Mouse (Mus musculus): ENCODE results near the gene 9330182O14Rik. TPM values are rescaled to one million over a fixed set of nuclear protein-coding genes. Genes with fewer than 3 reads are reported as not detected.

The 9330182O14Rik gene
- total RNA-seq, 1 experiment, result not detected

- H3K4me3 ChIP-seq (ENCODE audit: insufficient read depth in 1 of 2, low read depth in 1 of 2, low read length in 2 of 2, poor library complexity in 1 of 2, severe bottlenecking in 1 of 2), result 0 out of 4 replicates have a peak overlapping the region, but pooled peaks of 1 of the 2 experiments have one; percentile 5
- no peaks in the 10 kb centered on the region for H3K36me3 ChIP-seq (ENCODE audit: control insufficient read depth, insufficient read depth, low read length, poor library complexity, severe bottlenecking)
- in situ Hi-C loops (cut with MboI; ENCODE audit: low sequenced_read_pairs in 2 of 2, unreplicated experiment in 2 of 2), result no loop called here
- H3K9me3 ChIP-seq (ENCODE audit: control insufficient read depth, insufficient read depth, low read depth, low read length), result no peaks in the 10 kb centered on the region
- TF ChIP-seq ZC3H11A (IDR thresholded peaks at IDR 0.05; ENCODE audit: borderline replicate concordance, low read depth, low read length), result no peak
- no peak for TF ChIP-seq HCFC1 (IDR thresholded peaks at IDR 0.05; ENCODE audit: borderline replicate concordance, insufficient read depth, low read length)
- no peak for TF ChIP-seq CHD2 (IDR thresholded peaks at IDR 0.05; ENCODE audit: low read depth, low read length)
- no peak for TF ChIP-seq ZNF384 (IDR thresholded peaks at IDR 0.05; ENCODE audit: low read depth, low read length)
- TF ChIP-seq MAFK (IDR thresholded peaks at IDR 0.05; ENCODE audit: insufficient read depth, low read depth, low read length), result no peak
- no peak overlapping the region for H3K27ac ChIP-seq (ENCODE audit: insufficient read depth, low read depth, low read length, poor library complexity, severe bottlenecking)
- DNase-seq (ENCODE audit: low read depth, low spot score), result no peak
- peaks cover 0 to 7% of the 10 kb centered on the region in 2 experiments; a peak in 2 of 4 replicates for H3K4me1 ChIP-seq (ENCODE audit: control insufficient read depth in 2 of 2, insufficient read depth in 2 of 2, low read length in 2 of 2, poor library complexity in 1 of 2)
- no peak overlapping the region for H3K9ac ChIP-seq (ENCODE audit: insufficient read depth, low read depth, low read length, poor library complexity, severe bottlenecking)
Observed at GRCm38 (mm10) chr15:40114600-40115271, 19.4 kb upstream of the 9330182O14Rik start.

- Histone ChIP-seq H3K4me1 (ENCODE audit: control insufficient read depth in 2 of 2, insufficient read depth in 2 of 2, low read length in 2 of 2, poor library complexity in 1 of 2) (peaks cover 0 to 7% of the 10 kb centered on the region in 2 experiments; a peak in 2 of 4 replicates), H3K36me3 (ENCODE audit: control insufficient read depth, insufficient read depth, low read length, poor library complexity, severe bottlenecking) (no peaks in the 10 kb centered on the region), H3K4me3 (ENCODE audit: insufficient read depth in 1 of 2, low read depth in 1 of 2, low read length in 2 of 2, poor library complexity in 1 of 2, severe bottlenecking in 1 of 2) (no peak overlapping the region), H3K9ac (ENCODE audit: insufficient read depth, low read depth, low read length, poor library complexity, severe bottlenecking) (no peak overlapping the region), H3K9me3 (ENCODE audit: control insufficient read depth, insufficient read depth, low read depth, low read length) (no peaks in the 10 kb centered on the region), H3K27ac (ENCODE audit: insufficient read depth, low read depth, low read length, poor library complexity, severe bottlenecking) (no peak overlapping the region)
- TF ChIP-seq MAFK (IDR thresholded peaks at IDR 0.05; ENCODE audit: insufficient read depth, low read depth, low read length) (no peak), ZC3H11A (IDR thresholded peaks at IDR 0.05; ENCODE audit: borderline replicate concordance, low read depth, low read length) (no peak), ZNF384 (IDR thresholded peaks at IDR 0.05; ENCODE audit: low read depth, low read length) (no peak), HCFC1 (IDR thresholded peaks at IDR 0.05; ENCODE audit: borderline replicate concordance, insufficient read depth, low read length) (no peak)
- no peak for DNase-seq (ENCODE audit: low read depth, low spot score)
- in situ Hi-C loops (cut with MboI; ENCODE audit: low sequenced_read_pairs in 2 of 2, unreplicated experiment in 2 of 2), result no loop called here
Observed at GRCm38 (mm10) chr15:40116396-40116795, 17.8 kb upstream of the 9330182O14Rik start.

- Histone ChIP-seq H3K4me3 (ENCODE audit: insufficient read depth in 1 of 2, low read depth in 1 of 2, low read length in 2 of 2, poor library complexity in 1 of 2, severe bottlenecking in 1 of 2) (no peak overlapping the region), H3K4me1 (ENCODE audit: control insufficient read depth in 2 of 2, insufficient read depth in 2 of 2, low read length in 2 of 2, poor library complexity in 1 of 2) (no peaks in the 10 kb centered on the region), H3K36me3 (ENCODE audit: control insufficient read depth, insufficient read depth, low read length, poor library complexity, severe bottlenecking) (no peaks in the 10 kb centered on the region), H3K9ac (ENCODE audit: insufficient read depth, low read depth, low read length, poor library complexity, severe bottlenecking) (no peak overlapping the region), H3K27ac (ENCODE audit: insufficient read depth, low read depth, low read length, poor library complexity, severe bottlenecking) (no peak overlapping the region), H3K9me3 (ENCODE audit: control insufficient read depth, insufficient read depth, low read depth, low read length) (no peaks in the 10 kb centered on the region)
- no peak for TF ChIP-seq ZC3H11A (IDR thresholded peaks at IDR 0.05; ENCODE audit: borderline replicate concordance, low read depth, low read length)
- no peak for TF ChIP-seq ZNF384 (IDR thresholded peaks at IDR 0.05; ENCODE audit: low read depth, low read length)
- no peak for TF ChIP-seq HCFC1 (IDR thresholded peaks at IDR 0.05; ENCODE audit: borderline replicate concordance, insufficient read depth, low read length)
- TF ChIP-seq MAFK (IDR thresholded peaks at IDR 0.05; ENCODE audit: insufficient read depth, low read depth, low read length), result no peak
- no peak for TF ChIP-seq CHD2 (IDR thresholded peaks at IDR 0.05; ENCODE audit: low read depth, low read length)
- in situ Hi-C loops (cut with MboI; ENCODE audit: low sequenced_read_pairs in 2 of 2, unreplicated experiment in 2 of 2), result no loop called here
- DNase-seq (ENCODE audit: low read depth, low spot score), result no peak
Observed at GRCm38 (mm10) chr15:40124211-40124953, 9.8 kb upstream of the 9330182O14Rik start.

DNA sequence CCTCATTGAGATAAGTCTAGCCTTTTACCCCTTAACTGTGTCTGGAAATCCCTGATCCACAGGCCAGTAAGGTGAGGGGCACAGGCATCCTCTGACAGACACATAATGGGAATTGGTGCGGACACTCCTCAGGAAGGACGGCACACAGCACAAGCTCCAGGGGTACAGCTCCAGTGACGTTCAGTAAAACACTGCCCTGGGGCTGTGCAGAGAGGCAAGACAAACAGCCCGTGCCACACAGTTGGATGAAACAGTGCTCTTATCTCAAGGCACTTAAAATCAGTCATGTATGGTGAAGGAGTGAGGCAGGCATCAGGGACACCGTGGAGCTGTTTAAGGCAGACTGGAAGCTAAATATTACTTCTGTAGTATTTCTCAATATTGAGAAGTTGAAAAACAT, 4.7 kb upstream of the 9330182O14Rik start:
- Histone ChIP-seq H3K9me3 (ENCODE audit: control insufficient read depth, insufficient read depth, low read depth, low read length) (no peaks in the 10 kb centered on the region), H3K4me3 (ENCODE audit: insufficient read depth in 1 of 2, low read depth in 1 of 2, low read length in 2 of 2, poor library complexity in 1 of 2, severe bottlenecking in 1 of 2) (no peak overlapping the region), H3K4me1 (ENCODE audit: control insufficient read depth in 2 of 2, insufficient read depth in 2 of 2, low read length in 2 of 2, poor library complexity in 1 of 2) (0 out of 4 replicates have a peak, but pooled peaks cover 0 to 1% of the 10 kb centered on the region in 2 experiments), H3K27ac (ENCODE audit: insufficient read depth, low read depth, low read length, poor library complexity, severe bottlenecking) (no peak overlapping the region), H3K36me3 (ENCODE audit: control insufficient read depth, insufficient read depth, low read length, poor library complexity, severe bottlenecking) (no peaks in the 10 kb centered on the region), H3K9ac (ENCODE audit: insufficient read depth, low read depth, low read length, poor library complexity, severe bottlenecking) (no peak overlapping the region)
- no peak for TF ChIP-seq MAFK (IDR thresholded peaks at IDR 0.05; ENCODE audit: insufficient read depth, low read depth, low read length)
- TF ChIP-seq ZC3H11A (IDR thresholded peaks at IDR 0.05; ENCODE audit: borderline replicate concordance, low read depth, low read length), result no peak
- TF ChIP-seq ZNF384 (IDR thresholded peaks at IDR 0.05; ENCODE audit: low read depth, low read length), result no peak
- no peak for TF ChIP-seq CHD2 (IDR thresholded peaks at IDR 0.05; ENCODE audit: low read depth, low read length)
- TF ChIP-seq HCFC1 (IDR thresholded peaks at IDR 0.05; ENCODE audit: borderline replicate concordance, insufficient read depth, low read length), result no peak
- in situ Hi-C loops (cut with MboI; ENCODE audit: low sequenced_read_pairs in 2 of 2, unreplicated experiment in 2 of 2), result no loop called here
- DNase-seq (ENCODE audit: low read depth, low spot score), result no peak

Measured in ES-E14 (cell line).